Mouse (Mus musculus): ENCODE data around the gene Antxr1. TPM values are rescaled to one million over a fixed set of nuclear protein-coding genes. Genes with fewer than 3 reads are reported as not detected.

Gene Antxr1
- polyA plus RNA-seq, 1 experiment from 2014 or later: 3.6 TPM

DNA sequence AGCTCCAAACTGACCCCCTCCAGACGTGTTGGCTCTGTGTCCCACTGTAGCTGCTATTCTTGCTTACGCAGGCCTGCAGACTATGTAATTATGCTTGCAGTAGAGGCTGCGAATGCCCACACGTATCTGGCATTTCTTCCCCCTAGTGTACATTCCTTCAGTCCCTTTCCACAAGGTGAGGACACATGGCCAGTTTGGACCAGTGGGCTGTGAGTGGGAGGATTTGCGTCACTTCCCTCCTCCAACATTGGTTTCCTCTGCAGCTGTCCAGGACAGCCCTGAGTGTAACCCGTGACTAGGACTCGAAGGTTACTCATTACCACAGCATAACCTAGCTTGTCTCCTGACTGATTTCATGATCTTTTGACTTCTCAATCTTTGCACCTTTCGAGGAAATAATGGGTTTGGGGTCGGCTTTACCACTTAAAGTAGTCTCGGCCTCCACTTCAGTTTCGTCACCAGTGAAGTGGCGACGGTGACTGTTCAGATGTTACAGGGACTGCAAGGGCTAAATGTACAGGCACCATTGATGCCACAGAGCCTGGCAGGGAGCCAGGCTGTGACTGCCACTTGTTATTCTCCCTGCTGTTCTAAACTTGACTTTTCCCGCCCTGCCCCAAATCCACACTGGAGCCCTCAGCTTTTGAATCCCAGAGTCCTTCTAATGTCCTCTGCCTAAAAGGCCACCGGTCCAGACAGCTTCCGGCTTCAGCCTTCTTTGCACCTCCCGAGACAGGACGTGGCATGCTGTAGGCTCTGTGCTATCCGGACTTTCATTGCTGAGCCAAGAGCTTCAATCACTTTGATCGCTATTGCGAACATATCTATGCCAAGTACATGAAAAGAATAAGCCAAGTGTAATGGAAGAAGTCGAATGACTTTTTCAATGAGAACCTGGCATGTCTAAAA lies 7.1 kb downstream of the Antxr1 start:
- no peaks in the 10 kb centered on the region for H3K36me3 ChIP-seq
- no peak overlapping the region for H3K9ac ChIP-seq
- peaks cover 5% of the 10 kb centered on the region; the same call in 1 of the 2 replicates for H3K27me3 ChIP-seq (replicated peaks)
- H3K9me3 ChIP-seq (replicated peaks): no peaks in the 10 kb centered on the region
- peak overlapping the region; percentile 2; the same call in 1 of the 2 replicates for H3K4me2 ChIP-seq
- WGBS: 57% methylated on average over 22 of the region's 22 CpGs
- peak overlapping the region; percentile 40 for H3K27ac ChIP-seq (ENCODE audit: poor library complexity, severe bottlenecking)
- H3K4me3 ChIP-seq: no peak overlapping the region
- peaks cover 37% of the 10 kb centered on the region for H3K4me1 ChIP-seq (replicated peaks)
- no peak for ATAC-seq (ENCODE audit: insufficient number of reproducible peaks, low FRiP score)

DNA sequence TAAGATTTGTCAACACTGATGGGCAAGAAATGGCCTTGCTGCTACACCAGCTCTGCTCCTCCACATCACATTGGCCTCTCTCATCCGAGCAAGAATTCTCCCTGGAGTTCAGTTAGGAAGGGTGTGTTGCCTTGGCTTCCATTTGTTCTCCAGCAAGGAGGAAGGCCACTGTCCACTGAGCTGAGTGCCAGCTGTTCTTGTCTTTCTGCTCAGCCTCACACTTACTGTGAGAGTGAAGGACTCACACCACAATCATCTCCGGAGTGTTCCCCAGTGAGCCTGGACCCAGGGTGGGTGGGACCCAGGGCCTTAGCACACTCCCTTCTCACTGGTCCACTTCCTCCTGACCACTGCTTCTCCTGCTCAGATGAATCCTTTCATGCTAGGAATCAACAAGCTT lies 8.7 kb downstream of the Antxr1 start:
- no peak for ATAC-seq (ENCODE audit: insufficient number of reproducible peaks, low FRiP score)
- no peak overlapping the region for H3K27ac ChIP-seq (ENCODE audit: poor library complexity, severe bottlenecking)
- whole genome bisulfite sequencing: 85% methylated on average over 2 of the region's 2 CpGs

DNA sequence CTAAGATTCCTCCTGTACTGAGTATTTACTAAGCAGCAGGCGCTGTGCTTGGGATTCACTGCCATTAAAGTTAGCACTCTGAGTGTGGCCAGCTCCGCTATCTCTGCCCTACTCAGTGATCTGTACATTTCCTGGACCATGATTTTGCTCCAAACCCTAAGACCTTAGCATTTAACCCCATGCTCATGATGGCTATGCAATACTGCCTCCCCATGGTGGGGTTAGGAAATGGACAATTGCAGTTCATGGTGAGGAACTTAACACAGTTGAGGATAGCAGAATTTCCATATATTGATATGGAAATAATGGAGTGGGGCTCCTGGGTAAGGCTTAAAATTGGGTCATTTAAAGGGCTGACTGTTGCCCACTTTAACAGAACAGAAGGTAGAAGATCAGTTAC lies 12.2 kb downstream of the Antxr1 start:
- Histone ChIP-seq H3K36me3 (no peaks in the 10 kb centered on the region), H3K27me3 (replicated peaks) (no peaks in the 10 kb centered on the region), H3K9ac (no peak overlapping the region), H3K27ac (ENCODE audit: poor library complexity, severe bottlenecking) (no peak overlapping the region), H3K4me1 (replicated peaks) (peaks cover 6% of the 10 kb centered on the region), H3K4me3 (no peak overlapping the region), H3K9me3 (replicated peaks) (no peaks in the 10 kb centered on the region), H3K4me2 (no peak overlapping the region)
- no peak for ATAC-seq (ENCODE audit: insufficient number of reproducible peaks, low FRiP score)
- 79% methylated on average over 2 of the region's 2 CpGs for WGBS

More for the DNA sequence above, 8.7 kb downstream of the Antxr1 start:
- no peak overlapping the region for H3K4me3 ChIP-seq
- no peaks in the 10 kb centered on the region for H3K36me3 ChIP-seq
- peaks cover 5% of the 10 kb centered on the region; the same call in 1 of the 2 replicates for H3K27me3 ChIP-seq (replicated peaks)
- no peak overlapping the region for H3K4me2 ChIP-seq
- peaks cover 34% of the 10 kb centered on the region for H3K4me1 ChIP-seq (replicated peaks)
- no peak overlapping the region for H3K9ac ChIP-seq
- H3K9me3 ChIP-seq (replicated peaks): no peaks in the 10 kb centered on the region

DNA sequence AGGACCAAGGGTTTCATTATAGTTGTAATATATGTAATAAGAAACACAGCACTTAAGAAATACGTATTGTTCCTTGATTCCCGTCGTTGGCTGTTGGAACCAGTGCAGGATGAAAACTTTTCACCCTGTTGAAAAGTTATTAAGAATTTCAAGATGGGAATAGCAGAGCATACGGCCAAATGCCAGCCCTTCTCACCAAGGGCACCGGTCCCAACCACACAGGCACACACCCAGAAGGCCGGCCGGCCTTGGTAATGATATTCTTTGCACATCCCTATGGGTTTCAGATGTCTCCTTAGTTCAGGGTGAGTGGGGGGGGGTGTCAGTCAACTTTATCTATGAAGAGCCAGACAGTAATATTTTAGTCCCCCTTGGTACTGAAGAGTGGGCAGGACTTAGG lies 17.0 kb downstream of the Antxr1 start:
- H3K9ac ChIP-seq: no peak overlapping the region
- H3K9me3 ChIP-seq (replicated peaks): no peaks in the 10 kb centered on the region
- ATAC-seq (ENCODE audit: insufficient number of reproducible peaks, low FRiP score): no peak
- no peaks in the 10 kb centered on the region for H3K27me3 ChIP-seq (replicated peaks)
- H3K36me3 ChIP-seq: no peaks in the 10 kb centered on the region
- H3K4me3 ChIP-seq: no peak overlapping the region
- WGBS: 92% methylated on average over 7 of the region's 7 CpGs
- H3K4me1 ChIP-seq (replicated peaks): no peaks in the 10 kb centered on the region
- H3K27ac ChIP-seq (ENCODE audit: poor library complexity, severe bottlenecking): no peak overlapping the region
- no peak overlapping the region for H3K4me2 ChIP-seq

DNA sequence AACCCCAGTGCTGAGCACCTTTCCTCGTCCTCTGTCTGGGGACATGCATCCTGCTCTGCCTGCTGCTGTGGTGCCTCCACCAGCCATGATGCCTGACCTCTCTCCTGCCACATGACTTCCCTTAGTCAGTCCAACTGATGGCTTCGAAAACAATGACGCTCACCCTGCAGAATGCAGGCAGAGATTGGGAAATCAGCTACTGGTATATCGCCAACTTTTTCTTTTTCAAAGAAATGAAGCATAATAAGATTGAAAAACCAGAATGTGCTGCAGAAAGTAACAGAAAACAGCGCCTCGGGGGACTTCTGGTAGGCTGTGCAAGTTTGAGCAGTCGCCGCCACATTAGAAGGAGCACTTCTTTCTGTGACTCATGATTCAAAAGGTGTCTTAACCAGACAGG lies 18.7 kb downstream of the Antxr1 start:
- Histone ChIP-seq H3K27me3 (replicated peaks) (no peaks in the 10 kb centered on the region), H3K4me1 (replicated peaks) (no peaks in the 10 kb centered on the region), H3K4me3 (no peak overlapping the region), H3K4me2 (no peak overlapping the region), H3K36me3 (no peaks in the 10 kb centered on the region), H3K27ac (ENCODE audit: poor library complexity, severe bottlenecking) (no peak overlapping the region), H3K9me3 (replicated peaks) (no peaks in the 10 kb centered on the region), H3K9ac (no peak overlapping the region)
- no peak for ATAC-seq (ENCODE audit: insufficient number of reproducible peaks, low FRiP score)
- WGBS: 71% methylated on average over 8 of the region's 8 CpGs

DNA sequence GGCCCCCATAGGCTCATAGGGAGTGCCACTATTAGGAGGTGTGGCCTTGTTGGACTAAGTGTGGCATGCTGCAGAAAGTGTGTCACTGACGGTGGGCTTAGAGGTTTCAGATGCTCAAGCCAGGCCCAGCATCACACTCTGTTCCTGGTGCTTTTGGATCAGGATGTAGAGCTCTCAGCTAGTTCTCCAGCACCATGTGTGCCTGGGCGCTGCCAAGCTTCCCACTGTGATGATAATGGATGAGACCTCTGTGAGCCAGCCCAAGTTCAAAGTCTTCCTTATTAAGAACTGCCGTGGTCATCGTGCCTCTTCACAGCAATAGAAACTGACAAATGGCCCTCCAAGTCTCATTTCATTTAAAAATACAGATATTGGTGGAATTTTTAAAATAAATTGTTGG lies 22.9 kb downstream of the Antxr1 start:
- Histone ChIP-seq H3K4me3 (no peak overlapping the region), H3K4me1 (replicated peaks) (no peaks in the 10 kb centered on the region), H3K27me3 (replicated peaks) (no peaks in the 10 kb centered on the region), H3K9me3 (replicated peaks) (no peaks in the 10 kb centered on the region), H3K27ac (ENCODE audit: poor library complexity, severe bottlenecking) (no peak overlapping the region), H3K36me3 (peaks cover 7% of the 10 kb centered on the region; the same call in 1 of the 2 replicates), H3K9ac (no peak overlapping the region), H3K4me2 (no peak overlapping the region)
- no peak for ATAC-seq (ENCODE audit: insufficient number of reproducible peaks, low FRiP score)
- 70% methylated on average over 4 of the region's 4 CpGs for WGBS

DNA sequence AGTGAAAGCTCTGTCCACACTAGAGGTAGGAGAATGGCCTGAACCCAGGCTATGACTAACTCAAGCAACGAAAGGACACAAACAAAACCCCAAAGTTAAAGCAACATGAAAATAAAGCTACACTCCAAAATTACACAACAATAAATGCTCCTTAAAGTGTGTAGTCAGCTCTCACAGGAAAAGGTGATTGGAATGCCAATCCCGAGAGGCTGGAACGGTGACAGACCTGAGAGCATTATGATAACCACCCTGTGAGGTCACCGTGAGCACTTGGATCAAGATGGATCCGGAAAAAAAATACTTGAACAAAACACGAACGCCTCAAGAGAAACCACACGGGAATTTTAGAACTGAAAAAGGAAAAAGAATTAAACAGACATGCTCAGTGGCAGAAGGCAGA lies 31.1 kb downstream of the Antxr1 start:
- no peaks in the 10 kb centered on the region for H3K9me3 ChIP-seq (replicated peaks)
- H3K27ac ChIP-seq (ENCODE audit: poor library complexity, severe bottlenecking): no peak overlapping the region
- no peaks in the 10 kb centered on the region for H3K27me3 ChIP-seq (replicated peaks)
- H3K36me3 ChIP-seq: no peaks in the 10 kb centered on the region
- no peak overlapping the region for H3K9ac ChIP-seq
- no peak for ATAC-seq (ENCODE audit: insufficient number of reproducible peaks, low FRiP score)
- H3K4me1 ChIP-seq (replicated peaks): no peaks in the 10 kb centered on the region
- H3K4me2 ChIP-seq: no peak overlapping the region
- WGBS: 65% methylated on average over 8 of the region's 8 CpGs
- H3K4me3 ChIP-seq: no peak overlapping the region

DNA sequence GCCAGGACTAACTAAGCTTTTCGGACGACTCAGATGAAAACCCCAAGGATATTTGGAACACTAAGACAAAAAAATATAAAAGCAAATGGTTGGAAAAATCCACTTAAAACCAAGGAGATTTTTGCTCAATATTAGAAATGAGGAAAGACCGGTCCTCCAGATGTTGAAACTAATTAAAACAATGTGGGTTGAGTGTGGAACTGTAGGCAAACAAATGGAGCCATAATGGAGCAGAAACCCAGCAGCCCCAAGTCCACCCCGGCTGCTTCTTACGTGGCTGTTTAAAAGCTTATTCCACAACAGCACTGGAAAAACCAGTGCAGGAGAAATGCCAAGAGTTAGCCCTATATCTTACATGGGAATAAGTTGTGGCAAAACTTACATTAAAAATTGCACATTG lies 32.9 kb downstream of the Antxr1 start:
- no peak for ATAC-seq (ENCODE audit: insufficient number of reproducible peaks, low FRiP score)

DNA sequence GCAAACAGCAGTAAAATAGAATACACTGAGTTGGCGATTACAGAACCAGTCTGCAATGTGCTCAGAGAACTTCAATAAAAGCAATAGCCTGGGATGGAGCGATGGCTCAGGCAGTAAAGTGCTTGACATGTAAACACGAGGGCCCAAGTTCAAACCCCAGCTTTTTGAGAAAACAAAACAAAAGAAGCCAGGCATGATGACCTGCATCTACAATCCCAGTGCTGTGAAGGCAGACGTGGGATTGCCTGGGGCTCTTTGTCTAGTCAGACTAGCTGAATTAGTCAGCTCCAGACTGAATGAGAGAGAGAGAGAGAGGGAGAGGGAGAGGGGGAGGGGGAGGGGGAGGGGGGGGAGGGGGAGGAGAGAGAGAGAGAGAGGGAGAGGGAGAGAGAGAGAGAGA lies 33.6 kb downstream of the Antxr1 start:
- Histone ChIP-seq H3K27ac (ENCODE audit: poor library complexity, severe bottlenecking) (no peak overlapping the region), H3K4me2 (no peak overlapping the region), H3K4me3 (no peak overlapping the region), H3K27me3 (replicated peaks) (no peaks in the 10 kb centered on the region), H3K4me1 (replicated peaks) (no peaks in the 10 kb centered on the region), H3K9me3 (replicated peaks) (no peaks in the 10 kb centered on the region), H3K36me3 (no peaks in the 10 kb centered on the region), H3K9ac (no peak overlapping the region)
- no peak for ATAC-seq (ENCODE audit: insufficient number of reproducible peaks, low FRiP score)
- 64% methylated on average over 4 of the region's 4 CpGs for WGBS

More for the DNA sequence above, 32.9 kb downstream of the Antxr1 start:
- Histone ChIP-seq H3K27ac (ENCODE audit: poor library complexity, severe bottlenecking) (no peak overlapping the region), H3K4me1 (replicated peaks) (no peaks in the 10 kb centered on the region), H3K4me3 (no peak overlapping the region), H3K4me2 (no peak overlapping the region), H3K9ac (no peak overlapping the region), H3K9me3 (replicated peaks) (no peaks in the 10 kb centered on the region), H3K36me3 (no peaks in the 10 kb centered on the region), H3K27me3 (replicated peaks) (no peaks in the 10 kb centered on the region)
- WGBS: 80% methylated on average over 5 of the region's 5 CpGs

DNA sequence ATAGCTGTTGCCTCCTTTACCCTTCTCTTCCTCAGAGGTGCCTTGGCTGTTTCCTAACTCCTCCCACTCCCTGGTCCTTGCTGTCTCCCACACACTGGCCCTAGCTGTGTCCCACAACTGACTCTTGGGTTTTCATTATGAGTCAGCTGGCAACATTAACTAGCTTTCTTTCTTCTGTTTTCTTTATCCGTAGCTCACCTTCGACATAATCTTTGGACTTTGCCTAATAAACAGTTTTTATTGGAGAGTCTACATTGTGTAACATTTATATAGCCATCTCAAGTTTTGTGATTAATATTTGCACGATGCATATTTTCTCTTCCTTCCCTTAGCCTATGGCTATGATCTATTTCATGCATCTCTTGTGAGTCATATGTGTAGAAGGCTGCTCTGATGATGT lies 40.7 kb downstream of the Antxr1 start:
- Histone ChIP-seq H3K4me3 (no peak overlapping the region), H3K27me3 (replicated peaks) (no peaks in the 10 kb centered on the region), H3K9me3 (replicated peaks) (0 out of 2 replicates have a peak, but pooled peaks cover 8% of the 10 kb centered on the region), H3K4me1 (replicated peaks) (no peaks in the 10 kb centered on the region), H3K9ac (no peak overlapping the region), H3K27ac (ENCODE audit: poor library complexity, severe bottlenecking) (no peak overlapping the region), H3K36me3 (no peaks in the 10 kb centered on the region; the same call in 1 of the 2 replicates), H3K4me2 (no peak overlapping the region)
- WGBS: 88% methylated on average over 3 of the region's 3 CpGs
- no peak for ATAC-seq (ENCODE audit: insufficient number of reproducible peaks, low FRiP score)

DNA sequence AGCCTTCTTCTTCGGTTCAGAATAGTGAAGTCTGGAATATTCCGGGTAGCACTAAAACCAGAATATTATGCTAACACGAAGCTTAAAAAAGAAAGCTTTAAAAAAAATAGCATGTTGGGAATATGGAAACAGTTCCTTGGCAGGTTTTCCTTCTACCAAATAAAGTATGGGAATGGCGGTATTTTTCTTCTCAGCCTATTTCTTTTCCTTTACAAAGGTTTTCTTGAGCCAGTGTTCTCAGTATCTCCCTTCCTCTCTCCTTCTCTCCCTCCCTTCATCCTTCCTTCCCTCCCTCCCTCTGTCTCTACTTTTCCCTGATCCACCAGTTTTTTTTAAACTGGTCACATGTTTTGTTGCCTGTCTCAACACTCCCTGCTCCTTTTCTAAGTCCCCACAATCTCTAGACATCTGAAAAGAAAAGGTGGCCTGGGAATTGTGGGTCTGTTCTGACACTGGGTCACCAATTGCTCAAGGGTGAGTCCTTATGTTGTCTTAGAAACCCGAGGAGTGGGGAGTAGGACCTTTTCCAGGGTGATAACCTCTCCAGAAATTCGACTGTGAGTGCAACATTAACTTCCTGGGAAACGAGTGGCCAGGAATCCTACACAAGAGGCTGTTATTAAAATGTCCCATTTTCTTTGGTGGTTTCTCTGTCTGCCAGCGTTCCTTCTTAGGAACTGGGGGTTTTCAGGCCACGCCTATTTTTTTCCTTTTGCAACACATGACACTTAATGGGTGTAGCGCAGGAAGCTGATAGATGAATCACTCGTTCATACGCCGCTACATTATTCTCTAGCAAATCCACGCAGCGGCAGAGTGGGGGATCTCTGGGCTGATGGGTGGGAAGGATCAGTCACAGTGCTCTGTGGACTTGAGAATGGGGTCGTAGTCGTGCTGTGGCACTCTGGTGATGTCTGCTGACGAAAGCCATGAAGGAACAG lies 42.4 kb downstream of the Antxr1 start:
- H3K36me3 ChIP-seq: no peaks in the 10 kb centered on the region; the same call in 1 of the 2 replicates
- H3K4me2 ChIP-seq: no peak overlapping the region
- no peak overlapping the region for H3K9ac ChIP-seq
- WGBS: 77% methylated on average over 18 of the region's 18 CpGs
- no peaks in the 10 kb centered on the region for H3K4me1 ChIP-seq (replicated peaks)
- no peak for ATAC-seq (ENCODE audit: insufficient number of reproducible peaks, low FRiP score)
- no peak overlapping the region for H3K27ac ChIP-seq (ENCODE audit: poor library complexity, severe bottlenecking)
- 0 out of 2 replicates have a peak, but pooled peaks cover 8% of the 10 kb centered on the region for H3K9me3 ChIP-seq (replicated peaks)
- no peaks in the 10 kb centered on the region for H3K27me3 ChIP-seq (replicated peaks)
- no peak overlapping the region for H3K4me3 ChIP-seq
